Mouse (Mus musculus): ENCODE data around the gene Ttc30b. TPM values are rescaled to one million over a fixed set of nuclear protein-coding genes. Genes with fewer than 3 reads are reported as not detected.
A peak's percentile ranks its signal among the peaks of the same experiment; 100 is the strongest.

Gene Ttc30b
- polyA plus RNA-seq, 1 experiment from 2014 or later, result 12.8 TPM

- peaks cover 25 to 39% of the 10 kb centered on the region in 2 experiments for H3K4me1 ChIP-seq (ENCODE audit: control insufficient read depth in 2 of 2, insufficient read depth in 2 of 2, low read length in 2 of 2)
- no peak for ATAC-seq (ENCODE audit: insufficient number of reproducible peaks, insufficient read depth, low FRiP score, low read depth)
Observed at GRCm38 (mm10) chr2:75963211-75963840, 24.9 kb upstream of the Ttc30b start.

GRCm38 (mm10) chr2:75960366-75961330 lies 22.3 kb upstream of the Ttc30b start:
- Histone ChIP-seq H3K9ac (ENCODE audit: low read length) (no peak overlapping the region), H3K4me1 (ENCODE audit: control insufficient read depth in 2 of 2, insufficient read depth in 2 of 2, low read length in 2 of 2) (peaks cover 29 to 41% of the 10 kb centered on the region in 2 experiments), H3K36me3 (ENCODE audit: control insufficient read depth, insufficient read depth, low read length) (no peaks in the 10 kb centered on the region), H3K27ac (replicated peaks in 1 of 2; ENCODE audit: control insufficient read depth in 1 of 2, insufficient read depth in 1 of 2, low read depth in 2 of 2, low read length in 2 of 2) (peak overlapping the region; percentile 63 to 80), H3K4me3 (ENCODE audit: control insufficient read depth in 1 of 2, insufficient read depth in 1 of 2, low read depth in 1 of 2, low read length in 2 of 2) (no peak overlapping the region), H3K9me3 (ENCODE audit: control insufficient read depth, low read length) (no peaks in the 10 kb centered on the region), H3K4me2 (ENCODE audit: low read length) (peak overlapping the region; percentile 54), H3K27me3 (ENCODE audit: control insufficient read depth, insufficient read depth, low read length) (no peaks in the 10 kb centered on the region)
- WGBS, result 40% methylated on average over 15 of the region's 15 CpGs
- ATAC-seq (ENCODE audit: insufficient number of reproducible peaks, insufficient read depth, low FRiP score, low read depth), result peak; percentile 60

More at GRCm38 (mm10) chr2:75963211-75963840, 24.9 kb upstream of the Ttc30b start:
- H3K4me2 ChIP-seq (ENCODE audit: low read length), result no peak overlapping the region
- no peaks in the 10 kb centered on the region for H3K36me3 ChIP-seq (ENCODE audit: control insufficient read depth, insufficient read depth, low read length)
- no peaks in the 10 kb centered on the region for H3K27me3 ChIP-seq (ENCODE audit: control insufficient read depth, insufficient read depth, low read length)
- WGBS, result 80% methylated on average over 10 of the region's 10 CpGs
- H3K27ac ChIP-seq (replicated peaks in 1 of 2; ENCODE audit: control insufficient read depth in 1 of 2, insufficient read depth in 1 of 2, low read depth in 2 of 2, low read length in 2 of 2), result 0 out of 4 replicates have a peak overlapping the region, but pooled peaks of 1 of the 2 experiments have one; percentile 48
- H3K9ac ChIP-seq (ENCODE audit: low read length), result no peak overlapping the region
- no peak overlapping the region for H3K4me3 ChIP-seq (ENCODE audit: control insufficient read depth in 1 of 2, insufficient read depth in 1 of 2, low read depth in 1 of 2, low read length in 2 of 2)
- H3K9me3 ChIP-seq (ENCODE audit: control insufficient read depth, low read length), result no peaks in the 10 kb centered on the region

- Histone ChIP-seq H3K36me3 (ENCODE audit: control insufficient read depth, insufficient read depth, low read length) (no peaks in the 10 kb centered on the region), H3K4me2 (ENCODE audit: low read length) (peak overlapping the region; percentile 54), H3K27me3 (ENCODE audit: control insufficient read depth, insufficient read depth, low read length) (no peaks in the 10 kb centered on the region), H3K27ac (replicated peaks in 1 of 2; ENCODE audit: control insufficient read depth in 1 of 2, insufficient read depth in 1 of 2, low read depth in 2 of 2, low read length in 2 of 2) (peak overlapping the region; percentile 63 to 80), H3K4me3 (ENCODE audit: control insufficient read depth in 1 of 2, insufficient read depth in 1 of 2, low read depth in 1 of 2, low read length in 2 of 2) (no peak overlapping the region), H3K9me3 (ENCODE audit: control insufficient read depth, low read length) (no peaks in the 10 kb centered on the region), H3K9ac (ENCODE audit: low read length) (peak overlapping the region; percentile 53; the same call in 1 of the 2 replicates), H3K4me1 (ENCODE audit: control insufficient read depth in 2 of 2, insufficient read depth in 2 of 2, low read length in 2 of 2) (peaks cover 31 to 44% of the 10 kb centered on the region in 2 experiments)
- peak; percentile 57; the same call in 1 of the 2 replicates for ATAC-seq (ENCODE audit: insufficient number of reproducible peaks, insufficient read depth, low FRiP score, low read depth)
- 9% methylated on average over 15 of the region's 15 CpGs for WGBS
Observed at GRCm38 (mm10) chr2:75959850-75960365, 21.5 kb upstream of the Ttc30b start.

- peak overlapping the region; percentile 54 for H3K4me2 ChIP-seq (ENCODE audit: low read length)
- no peaks in the 10 kb centered on the region for H3K36me3 ChIP-seq (ENCODE audit: control insufficient read depth, insufficient read depth, low read length)
- ATAC-seq (ENCODE audit: insufficient number of reproducible peaks, insufficient read depth, low FRiP score, low read depth), result no peak
- no peaks in the 10 kb centered on the region for H3K27me3 ChIP-seq (ENCODE audit: control insufficient read depth, insufficient read depth, low read length)
- H3K9ac ChIP-seq (ENCODE audit: low read length), result peak overlapping the region; percentile 53; the same call in 1 of the 2 replicates
- no peaks in the 10 kb centered on the region for H3K9me3 ChIP-seq (ENCODE audit: control insufficient read depth, low read length)
- peak overlapping the region; percentile 63 to 80 for H3K27ac ChIP-seq (replicated peaks in 1 of 2; ENCODE audit: control insufficient read depth in 1 of 2, insufficient read depth in 1 of 2, low read depth in 2 of 2, low read length in 2 of 2)
- peaks cover 28 to 38% of the 10 kb centered on the region in 2 experiments for H3K4me1 ChIP-seq (ENCODE audit: control insufficient read depth in 2 of 2, insufficient read depth in 2 of 2, low read length in 2 of 2)
- WGBS, result 25% methylated on average over 18 of the region's 18 CpGs
- H3K4me3 ChIP-seq (ENCODE audit: control insufficient read depth in 1 of 2, insufficient read depth in 1 of 2, low read depth in 1 of 2, low read length in 2 of 2), result no peak overlapping the region
Observed at GRCm38 (mm10) chr2:75959183-75959849, 20.9 kb upstream of the Ttc30b start.

GRCm38 (mm10) chr2:75955709-75956108 lies 17.3 kb upstream of the Ttc30b start:
- H3K4me1 ChIP-seq (ENCODE audit: control insufficient read depth in 2 of 2, insufficient read depth in 2 of 2, low read length in 2 of 2), result peaks cover 21 to 29% of the 10 kb centered on the region in 2 experiments
- WGBS, result 31% methylated on average over 14 of the region's 14 CpGs
- no peak overlapping the region for H3K4me3 ChIP-seq (ENCODE audit: control insufficient read depth in 1 of 2, insufficient read depth in 1 of 2, low read depth in 1 of 2, low read length in 2 of 2)
- ATAC-seq (ENCODE audit: insufficient number of reproducible peaks, insufficient read depth, low FRiP score, low read depth), result no peak
- no peak overlapping the region for H3K9ac ChIP-seq (ENCODE audit: low read length)
- H3K27me3 ChIP-seq (ENCODE audit: control insufficient read depth, insufficient read depth, low read length), result no peaks in the 10 kb centered on the region
- H3K4me2 ChIP-seq (ENCODE audit: low read length), result peak overlapping the region; percentile 16; the same call in 1 of the 2 replicates
- no peaks in the 10 kb centered on the region for H3K9me3 ChIP-seq (ENCODE audit: control insufficient read depth, low read length)
- H3K27ac ChIP-seq (replicated peaks in 1 of 2; ENCODE audit: control insufficient read depth in 1 of 2, insufficient read depth in 1 of 2, low read depth in 2 of 2, low read length in 2 of 2), result no peak overlapping the region
- H3K36me3 ChIP-seq (ENCODE audit: control insufficient read depth, insufficient read depth, low read length), result no peaks in the 10 kb centered on the region

GRCm38 (mm10) chr2:75953320-75953719 lies 14.9 kb upstream of the Ttc30b start:
- H3K4me2 ChIP-seq (ENCODE audit: low read length), result no peak overlapping the region
- no peak for ATAC-seq (ENCODE audit: insufficient number of reproducible peaks, insufficient read depth, low FRiP score, low read depth)

GRCm38 (mm10) chr2:75950685-75951084 lies 12.3 kb upstream of the Ttc30b start:
- Histone ChIP-seq H3K27me3 (ENCODE audit: control insufficient read depth, insufficient read depth, low read length) (no peaks in the 10 kb centered on the region), H3K4me2 (ENCODE audit: low read length) (no peak overlapping the region), H3K36me3 (ENCODE audit: control insufficient read depth, insufficient read depth, low read length) (no peaks in the 10 kb centered on the region), H3K27ac (replicated peaks in 1 of 2; ENCODE audit: control insufficient read depth in 1 of 2, insufficient read depth in 1 of 2, low read depth in 2 of 2, low read length in 2 of 2) (no peak overlapping the region), H3K4me1 (ENCODE audit: control insufficient read depth in 2 of 2, insufficient read depth in 2 of 2, low read length in 2 of 2) (peaks cover 2 to 4% of the 10 kb centered on the region in 2 experiments; a peak in 2 of 4 replicates), H3K9me3 (ENCODE audit: control insufficient read depth, low read length) (no peaks in the 10 kb centered on the region), H3K9ac (ENCODE audit: low read length) (no peak overlapping the region), H3K4me3 (ENCODE audit: control insufficient read depth in 1 of 2, insufficient read depth in 1 of 2, low read depth in 1 of 2, low read length in 2 of 2) (no peak overlapping the region)
- WGBS, result 72% methylated on average over 8 of the region's 8 CpGs
- no peak for ATAC-seq (ENCODE audit: insufficient number of reproducible peaks, insufficient read depth, low FRiP score, low read depth)

More at GRCm38 (mm10) chr2:75953320-75953719, 14.9 kb upstream of the Ttc30b start:
- no peaks in the 10 kb centered on the region for H3K36me3 ChIP-seq (ENCODE audit: control insufficient read depth, insufficient read depth, low read length)
- H3K27me3 ChIP-seq (ENCODE audit: control insufficient read depth, insufficient read depth, low read length), result no peaks in the 10 kb centered on the region
- no peak overlapping the region for H3K27ac ChIP-seq (replicated peaks in 1 of 2; ENCODE audit: control insufficient read depth in 1 of 2, insufficient read depth in 1 of 2, low read depth in 2 of 2, low read length in 2 of 2)
- no peak overlapping the region for H3K9ac ChIP-seq (ENCODE audit: low read length)
- peaks cover 5 to 6% of the 10 kb centered on the region in 2 experiments; a peak in 3 of 4 replicates for H3K4me1 ChIP-seq (ENCODE audit: control insufficient read depth in 2 of 2, insufficient read depth in 2 of 2, low read length in 2 of 2)
- whole genome bisulfite sequencing, result 83% methylated on average over 5 of the region's 5 CpGs
- no peak overlapping the region for H3K4me3 ChIP-seq (ENCODE audit: control insufficient read depth in 1 of 2, insufficient read depth in 1 of 2, low read depth in 1 of 2, low read length in 2 of 2)
- no peaks in the 10 kb centered on the region for H3K9me3 ChIP-seq (ENCODE audit: control insufficient read depth, low read length)

Measured in heart, embryonic 14.5 days (tissue).